8 mouse cellular contexts compared by ENCODE assay signal in genomic region chr1:93512351-93512690, GRCm38 (mm10). TPM values are rescaled to one million over a fixed set of nuclear protein-coding genes. Genes with fewer than 3 reads are reported as not detected.
DNase-seq lines count a peak whose midpoint lies in the region; ATAC-seq and TF ChIP-seq lines count a peak whose summit lies in the region.

No protein-coding gene starts in this region.

- 0 out of 2 replicates have a peak, but pooled peaks cover 2% of the 10 kb centered on the region for H3K4me1 ChIP-seq in lung, embryonic 14.5 days (ENCODE audit: insufficient read depth)
- peaks cover 3% of the 10 kb centered on the region for H3K4me1 ChIP-seq in embryonic fibroblast, embryonic 13.5 days (ENCODE audit: control insufficient read depth, insufficient read depth, low read length)
- H3K4me1 ChIP-seq in limb, embryonic 11.5 days (ENCODE audit: control insufficient read depth, insufficient read depth, low read length): peaks cover 8% of the 10 kb centered on the region; the same call in 1 of the 2 replicates
- H3K4me1 ChIP-seq in neural tube, embryonic 14.5 days (ENCODE audit: control insufficient read depth, insufficient read depth, low read length): peaks cover 11% of the 10 kb centered on the region

- no peaks in the 10 kb centered on the region for H3K27me3 ChIP-seq in lung, embryonic 14.5 days (ENCODE audit: insufficient read depth, low read length)
- no peaks in the 10 kb centered on the region for H3K27me3 ChIP-seq in limb, embryonic 11.5 days (ENCODE audit: control insufficient read depth, insufficient read depth, low read length)
- H3K27me3 ChIP-seq in neural tube, embryonic 14.5 days (ENCODE audit: control insufficient read depth, insufficient read depth, low read length): no peaks in the 10 kb centered on the region

- H3K9me3 ChIP-seq in lung, embryonic 14.5 days (ENCODE audit: low read depth, low read length): no peaks in the 10 kb centered on the region
- no peaks in the 10 kb centered on the region for H3K9me3 ChIP-seq in limb, embryonic 11.5 days (ENCODE audit: control insufficient read depth, low read length)
- no peaks in the 10 kb centered on the region for H3K9me3 ChIP-seq in neural tube, embryonic 14.5 days (ENCODE audit: control insufficient read depth, low read length)

- no peak for TF ChIP-seq POLR2A in embryonic fibroblast, embryonic 13.5 days (IDR thresholded peaks at IDR 0.05; ENCODE audit: low read depth, low read length)

- peak overlapping the region; percentile 68 for H3K9ac ChIP-seq in lung, embryonic 14.5 days
- H3K9ac ChIP-seq in limb, embryonic 11.5 days (ENCODE audit: low read length): peak overlapping the region; percentile 69
- peak overlapping the region; percentile 61 for H3K9ac ChIP-seq in neural tube, embryonic 14.5 days (replicated peaks; ENCODE audit: low read depth, low read length)

- peak; percentile 62 for ATAC-seq in lung, embryonic 14.5 days (ENCODE audit: insufficient read depth)
- ATAC-seq in limb, embryonic 11.5 days (ENCODE audit: insufficient number of reproducible peaks, low FRiP score, low TSS enrichment, low read depth): peak; percentile 59; the same call in 1 of the 2 replicates
- peak; percentile 58 for ATAC-seq in neural tube, embryonic 14.5 days (ENCODE audit: low read depth)

- TF ChIP-seq CTCF in lung, embryonic 14.5 days (IDR thresholded peaks at IDR 0.05; ENCODE audit: low read depth): no peak
- no peak for TF ChIP-seq CTCF in embryonic fibroblast, embryonic 13.5 days (IDR thresholded peaks at IDR 0.05; ENCODE audit: borderline replicate concordance, insufficient read depth, low read length)

- DNase-seq in lung, embryonic 14.5 days: peak; percentile 58
- no peak for DNase-seq in lung, adult 18-20 months
- no peak for DNase-seq in limb, embryonic 11.5 days (ENCODE audit: low spot score)
- no peak for DNase-seq in left cerebral cortex, adult 11 months (ENCODE audit: low spot score)
- no peak for DNase-seq in right cerebral cortex, adult 18-20 months
- no peak for DNase-seq in right cerebral cortex, postnatal 25 days

- 0% methylated on average over 15 of the region's 15 CpGs for WGBS in lung, embryonic 14.5 days
- under 1% methylated on average over 15 of the region's 15 CpGs for WGBS in limb, embryonic 11.5 days
- WGBS in neural tube, embryonic 14.5 days: 1% methylated on average over 15 of the region's 15 CpGs

- H3K4me2 ChIP-seq in lung, embryonic 14.5 days: peak overlapping the region; percentile 67
- peak overlapping the region; percentile 64 for H3K4me2 ChIP-seq in limb, embryonic 11.5 days (ENCODE audit: low read depth, severe bottlenecking)
- peak overlapping the region; percentile 77 for H3K4me2 ChIP-seq in neural tube, embryonic 14.5 days (ENCODE audit: low read depth, low read length)

- H3K36me3 ChIP-seq in lung, embryonic 14.5 days (ENCODE audit: insufficient read depth): peaks cover 20% of the 10 kb centered on the region
- H3K36me3 ChIP-seq in limb, embryonic 11.5 days (ENCODE audit: control insufficient read depth, insufficient read depth, low read length): no peaks in the 10 kb centered on the region; the same call in 1 of the 2 replicates
- H3K36me3 ChIP-seq in neural tube, embryonic 14.5 days (ENCODE audit: control insufficient read depth, insufficient read depth, low read length): peaks cover 3% of the 10 kb centered on the region; the same call in 1 of the 2 replicates

- H3K27ac ChIP-seq in lung, embryonic 14.5 days (ENCODE audit: low read depth): peak overlapping the region; percentile 33; the same call in 1 of the 2 replicates
- H3K27ac ChIP-seq in embryonic fibroblast, embryonic 13.5 days (ENCODE audit: insufficient read depth, low read length): peak overlapping the region; percentile 38
- H3K27ac ChIP-seq in limb, embryonic 11.5 days (replicated peaks; ENCODE audit: low read depth, low read length): no peak overlapping the region
- 0 out of 2 replicates have a peak overlapping the region, but pooled peaks have one; percentile 4 for H3K27ac ChIP-seq in neural tube, embryonic 14.5 days (ENCODE audit: low read depth, low read length)

- peak overlapping the region; percentile 63 for H3K4me3 ChIP-seq in lung, embryonic 14.5 days (ENCODE audit: low read depth, low read length)
- H3K4me3 ChIP-seq in embryonic fibroblast, embryonic 13.5 days (ENCODE audit: insufficient read depth, low read length): peak overlapping the region; percentile 78
- peak overlapping the region; percentile 70 for H3K4me3 ChIP-seq in limb, embryonic 11.5 days (ENCODE audit: low read depth, low read length)
- H3K4me3 ChIP-seq in neural tube, embryonic 14.5 days (ENCODE audit: low read depth, low read length): peak overlapping the region; percentile 56

RNA-seq across cellular contexts. Expression of gene Farp2, which starts 0.4 kb away (rescaled TPM):
- 6.8 TPM in 2 replicates for polyA plus RNA-seq in lung, embryonic 14.5 days (2014; fragmentation: Nextera tagmentation; extraction: Ambion mirVana)
- polyA plus RNA-seq in embryonic fibroblast, embryonic 13.5 days (2011; ENCODE audit: insufficient read length, low read depth, missing spikeins): 42.3 and 47.7 TPM in 2 replicates
- polyA plus RNA-seq in limb, embryonic 11.5 days (2014; fragmentation: Nextera tagmentation; extraction: Ambion mirVana): 7.0 and 7.4 TPM in 2 replicates
- 5.5 and 5.7 TPM in 2 replicates for polyA plus RNA-seq in neural tube, embryonic 14.5 days (2014; fragmentation: Nextera tagmentation; extraction: Ambion mirVana)

RNA-seq across cellular contexts. Expression of gene Hdlbp, which starts 33.7 kb away (rescaled TPM):
- polyA plus RNA-seq in lung, embryonic 14.5 days (2014; fragmentation: Nextera tagmentation; extraction: Ambion mirVana): 153 and 160 TPM in 2 replicates
- 579 and 643 TPM in 2 replicates for polyA plus RNA-seq in embryonic fibroblast, embryonic 13.5 days (2011; ENCODE audit: insufficient read length, low read depth, missing spikeins)
- polyA plus RNA-seq in limb, embryonic 11.5 days (2014; fragmentation: Nextera tagmentation; extraction: Ambion mirVana): 111 and 116 TPM in 2 replicates
- polyA plus RNA-seq in neural tube, embryonic 14.5 days (2014; fragmentation: Nextera tagmentation; extraction: Ambion mirVana): 61.6 and 77.7 TPM in 2 replicates
